Mouse (Mus musculus) G1E (cell line): ENCODE measurements around the gene Cfap46.

ENCODE experiments used
- CTCF ChIP-seq: IDR thresholded peaks from 2 replicates; pipeline ENCODE4 v1.5.1; 2012; ENCODE audit warnings: low read depth, low read length, inconsistent platforms, mixed read lengths
- POLR2AphosphoS5 ChIP-seq: IDR thresholded peaks from 2 replicates; pipeline ENCODE4 v1.6.1; 2012; ENCODE audit warnings: low read depth, low read length, inconsistent platforms; ENCODE audit not compliant: insufficient replicate concordance

DNA sequence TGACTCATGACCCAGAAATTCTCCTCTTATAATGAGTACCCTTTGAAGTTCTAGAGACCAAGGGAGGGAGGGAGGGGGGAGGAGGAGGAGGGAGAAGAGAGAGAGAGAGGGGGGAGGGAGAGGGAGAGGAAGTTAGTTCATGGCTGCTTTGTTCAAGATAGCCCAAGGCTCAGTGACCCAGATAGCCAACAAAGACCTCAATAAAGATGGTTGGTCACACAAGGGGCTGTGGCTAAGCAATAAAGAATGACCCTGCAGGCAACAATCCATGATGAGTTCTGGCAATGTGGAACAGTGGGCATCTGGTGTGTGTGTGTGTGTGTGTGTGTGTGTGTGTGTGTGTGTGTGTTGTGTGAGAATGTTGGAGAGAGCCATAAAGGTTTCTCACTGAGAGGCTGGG, 1.7 kb upstream of the Cfap46 start:
- TF ChIP-seq POLR2AphosphoS5: no peak
- TF ChIP-seq CTCF: no peak
